Mouse (Mus musculus) kidney, embryonic 16.5 days (tissue): ENCODE results near the gene Gyg. TPM values are rescaled to one million over a fixed set of nuclear protein-coding genes. Genes with fewer than 3 reads are reported as not detected.

Source experiments
- ATAC-seq: fragments of 200-750 bp; cut with Nextera tagmentation; 2 replicates; pipeline ENCODE4 v1.8.0; 2017; ENCODE audit warnings: moderate TSS enrichment; ENCODE audit not compliant: low FRiP score, low TSS enrichment
- H3K27ac ChIP-seq: fragments of 300-500 bp; sonication (generic); 2 replicates; pipeline ENCODE4 v1.5.1; 2014; ENCODE audit warnings: low read length
- H3K27me3 ChIP-seq: fragments of 300-500 bp; sonication (generic); 2 replicates; pipeline ENCODE4 v1.6.1; 2014; ENCODE audit warnings: low read length, control low read depth, mixed read lengths; ENCODE audit not compliant: insufficient read depth
- H3K36me3 ChIP-seq: fragments of 300-500 bp; sonication (generic); 2 replicates; pipeline ENCODE4 v1.6.1; 2014; ENCODE audit warnings: low read length, control low read depth, mixed read lengths; ENCODE audit not compliant: insufficient read depth
- H3K4me1 ChIP-seq: fragments of 300-500 bp; sonication (generic); 2 replicates; pipeline ENCODE4 v1.6.1; 2014; ENCODE audit warnings: low read length, control low read depth, mixed read lengths; ENCODE audit not compliant: insufficient read depth
- H3K4me2 ChIP-seq: fragments of 300-500 bp; sonication (generic); replicated peaks from 2 replicates; pipeline ENCODE4 v1.6.1; 2014; ENCODE audit warnings: low read depth, low read length
- H3K4me3 ChIP-seq: fragments of 300-500 bp; sonication (generic); 2 replicates; pipeline ENCODE4 v1.5.1; 2014; ENCODE audit warnings: mild to moderate bottlenecking, low read length
- H3K9ac ChIP-seq: fragments of 300-500 bp; sonication (generic); replicated peaks from 2 replicates; pipeline ENCODE4 v1.6.1; 2014; ENCODE audit warnings: low read length
- H3K9me3 ChIP-seq: fragments of 300-500 bp; sonication (generic); 2 replicates; pipeline ENCODE4 v1.6.1; 2016; ENCODE audit warnings: low read length, control low read depth
- WGBS: fragments of 180-500 bp; shearing (Covaris S2); extraction: QIAGEN DNeasy Blood & Tissue Kit; methylation state at CpG from one replicate; pipeline ENCODE4 v1.1.7; 2014; 5-methylcytosine and 5-hydroxymethylcytosine counted together
- polyA plus RNA-seq: library from polyadenylated mRNA; unstranded; fragments of >200 nt; fragmentation: Nextera tagmentation; extraction: Ambion mirVana; gene quantifications from 2 replicates; pipeline ENCODE4 v1.2.1, GENCODE M21; 2015

Gene Gyg
- 46.4 and 48.0 TPM in 2 replicates for polyA plus RNA-seq

DNA sequence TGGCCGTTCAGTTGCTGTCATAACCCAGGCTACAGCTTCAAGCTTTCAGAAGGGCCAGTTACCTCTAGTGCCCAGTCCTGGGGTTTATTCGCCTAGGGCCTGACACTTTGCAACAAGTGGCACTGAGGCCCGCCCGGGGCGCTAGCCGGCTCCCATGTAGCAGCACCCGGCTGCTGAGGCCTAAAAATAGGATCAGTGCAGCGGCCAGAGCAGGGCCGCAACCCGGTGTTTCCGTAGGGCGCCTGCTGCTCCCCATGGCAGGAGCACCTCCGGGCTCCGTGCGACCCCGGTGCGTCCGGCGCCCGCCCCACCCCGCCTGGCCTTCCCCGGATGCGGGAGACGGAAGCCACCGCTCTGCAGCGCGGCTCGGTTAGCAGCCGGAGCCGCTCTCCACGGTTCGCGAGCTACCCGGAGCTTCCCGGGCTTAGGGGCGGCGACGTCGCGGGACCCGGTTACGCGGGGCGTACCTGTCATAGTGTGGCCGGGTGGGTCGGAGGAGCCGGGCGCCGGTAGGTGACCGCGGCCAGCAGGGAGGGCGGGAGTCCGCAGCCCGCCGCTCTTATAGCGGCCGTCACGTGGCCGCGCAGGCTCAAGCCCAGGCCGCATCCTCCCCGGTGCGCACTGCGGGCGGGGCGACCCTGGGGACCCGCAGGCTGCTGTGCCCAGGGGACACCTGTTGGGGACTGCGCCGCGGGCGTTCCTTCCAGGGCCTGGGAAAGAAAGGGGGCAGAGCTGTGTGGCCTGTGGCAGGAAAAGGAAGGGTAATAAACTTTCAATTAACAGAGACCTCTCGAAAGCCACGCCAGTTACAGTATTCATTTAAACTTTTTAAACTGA lies at the start of gene Gyg:
Gene Gyg (minus strand): TSS at position 787 of the 837 bp plus-strand sequence.
- Histone ChIP-seq H3K27ac (no peak within 1 kb of the TSS), H3K9me3 (no peaks in the 10 kb centered on the region; the same call in 1 of the 2 replicates), H3K36me3 (no peaks in the 10 kb centered on the region), H3K4me3 (peak within 1 kb of the TSS; percentile 76), H3K9ac (peak within 1 kb of the TSS; percentile 81), H3K4me1 (no peaks in the 10 kb centered on the region), H3K27me3 (no peaks in the 10 kb centered on the region), H3K4me2 (peak within 1 kb of the TSS; percentile 68)
- under 1% methylated on average over 65 of the region's 73 CpGs for WGBS
- peak; percentile 97 for ATAC-seq

DNA sequence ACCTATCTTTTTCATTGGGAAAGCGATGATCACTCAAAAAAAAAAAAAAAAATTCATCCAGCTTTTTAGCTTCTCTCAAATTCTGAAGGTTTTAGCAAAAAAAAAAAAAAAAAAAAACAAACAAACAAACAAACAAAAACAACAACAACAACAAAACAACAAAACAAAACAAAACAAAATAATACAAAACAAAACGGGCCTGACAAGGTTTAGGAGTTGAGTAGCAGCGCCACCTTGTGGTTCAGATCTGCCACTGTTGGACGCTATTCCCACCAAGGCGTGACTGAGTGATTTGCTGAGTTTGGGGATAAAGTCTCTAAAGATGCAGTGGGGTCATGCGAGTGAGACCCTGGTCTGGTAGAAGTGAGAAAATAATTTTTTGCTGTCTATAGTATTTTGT lies 43.8 kb upstream of the Gyg start:
- no peak for ATAC-seq
- 23% methylated on average over 6 of the region's 6 CpGs for WGBS

DNA sequence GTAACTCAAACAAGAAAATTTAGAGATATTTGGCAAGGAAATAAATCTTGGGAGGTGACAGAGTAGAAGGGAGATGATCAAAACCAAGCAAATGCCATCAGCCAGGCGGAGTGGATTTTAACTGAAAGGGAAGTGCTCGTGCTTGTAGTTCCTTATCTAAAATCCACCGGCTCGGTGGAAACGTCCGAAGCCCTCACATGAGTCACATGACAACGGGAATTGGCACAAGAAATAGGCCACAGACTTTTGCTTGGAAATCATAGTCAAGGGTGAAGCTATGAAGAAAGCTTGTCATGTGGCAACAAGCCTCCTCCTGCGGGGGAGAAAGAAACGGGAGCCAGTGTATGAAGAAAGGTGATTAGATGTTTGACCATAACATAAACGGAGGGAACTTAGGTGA lies 42.8 kb upstream of the Gyg start:
- Histone ChIP-seq H3K27me3 (no peaks in the 10 kb centered on the region), H3K27ac (no peak overlapping the region), H3K9ac (no peak overlapping the region), H3K4me1 (no peaks in the 10 kb centered on the region), H3K4me3 (no peak overlapping the region), H3K4me2 (no peak overlapping the region), H3K9me3 (no peaks in the 10 kb centered on the region), H3K36me3 (no peaks in the 10 kb centered on the region)
- WGBS = 85% methylated on average over 10 of the region's 10 CpGs
- ATAC-seq = no peak

More for the DNA sequence above, 43.8 kb upstream of the Gyg start:
- Histone ChIP-seq H3K4me3 (no peak overlapping the region), H3K27me3 (no peaks in the 10 kb centered on the region), H3K9ac (no peak overlapping the region), H3K27ac (no peak overlapping the region), H3K36me3 (no peaks in the 10 kb centered on the region), H3K4me1 (no peaks in the 10 kb centered on the region), H3K9me3 (no peaks in the 10 kb centered on the region), H3K4me2 (no peak overlapping the region)

DNA sequence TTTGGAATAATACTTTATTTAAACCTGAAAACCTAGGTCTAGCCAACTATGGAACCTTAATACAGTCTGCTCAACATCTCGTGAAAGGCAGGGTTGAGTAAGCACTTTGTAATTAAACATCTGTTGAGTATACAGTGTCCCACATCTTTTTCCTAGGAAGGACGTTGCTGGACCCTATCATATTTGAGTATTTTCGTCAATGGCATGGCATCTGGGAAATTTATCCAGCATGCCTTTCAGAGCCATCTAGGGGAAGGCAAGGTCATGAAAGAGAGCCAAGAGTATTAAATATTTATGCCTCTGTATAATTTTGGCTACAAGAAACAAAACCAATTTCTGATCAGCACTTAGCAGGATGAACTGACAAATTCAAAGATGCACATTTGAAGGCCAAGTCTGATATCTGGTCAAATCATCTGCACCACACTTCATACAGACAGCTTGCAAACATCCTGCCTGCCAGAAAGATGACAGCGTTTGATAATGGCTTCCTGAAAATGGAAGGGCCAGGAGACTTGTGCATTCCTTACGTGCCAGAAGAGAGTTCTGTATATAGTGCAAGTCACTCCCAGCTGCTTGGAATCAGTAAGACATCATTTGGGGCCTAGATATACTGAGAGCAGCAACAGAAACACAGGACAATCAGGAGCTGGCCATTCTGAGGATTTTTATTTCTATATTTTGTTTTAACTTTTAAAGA lies 34.0 kb upstream of the Gyg start:
- no peaks in the 10 kb centered on the region for H3K27me3 ChIP-seq
- H3K9ac ChIP-seq = no peak overlapping the region
- H3K4me2 ChIP-seq = no peak overlapping the region
- no peak overlapping the region for H3K27ac ChIP-seq
- no peaks in the 10 kb centered on the region for H3K9me3 ChIP-seq
- H3K4me1 ChIP-seq = no peaks in the 10 kb centered on the region
- no peaks in the 10 kb centered on the region for H3K36me3 ChIP-seq
- H3K4me3 ChIP-seq = no peak overlapping the region
- ATAC-seq = peak; percentile 69; the same call in 1 of the 2 replicates
- whole genome bisulfite sequencing = 62% methylated on average over 5 of the region's 5 CpGs

DNA sequence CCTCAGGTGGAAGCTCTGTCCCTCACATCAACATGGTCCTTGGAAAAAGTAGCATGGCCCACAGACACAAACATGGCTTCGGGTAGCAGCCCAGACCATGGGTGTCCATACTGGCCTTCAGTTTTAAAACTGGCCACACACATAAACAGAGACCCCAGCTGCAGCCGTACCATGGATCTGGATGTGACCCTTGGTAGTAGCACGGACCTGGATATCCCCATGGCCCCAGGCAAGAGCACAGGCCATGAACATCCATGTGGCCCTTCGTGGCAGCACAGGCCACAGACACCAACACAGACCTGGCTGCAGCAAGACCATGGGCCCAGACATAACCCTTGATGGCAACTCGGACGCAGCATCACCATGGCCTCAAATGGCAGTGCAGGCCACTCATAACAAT lies 17.3 kb upstream of the Gyg start:
- no peak for ATAC-seq
- WGBS = 94% methylated on average over 6 of the region's 6 CpGs

DNA sequence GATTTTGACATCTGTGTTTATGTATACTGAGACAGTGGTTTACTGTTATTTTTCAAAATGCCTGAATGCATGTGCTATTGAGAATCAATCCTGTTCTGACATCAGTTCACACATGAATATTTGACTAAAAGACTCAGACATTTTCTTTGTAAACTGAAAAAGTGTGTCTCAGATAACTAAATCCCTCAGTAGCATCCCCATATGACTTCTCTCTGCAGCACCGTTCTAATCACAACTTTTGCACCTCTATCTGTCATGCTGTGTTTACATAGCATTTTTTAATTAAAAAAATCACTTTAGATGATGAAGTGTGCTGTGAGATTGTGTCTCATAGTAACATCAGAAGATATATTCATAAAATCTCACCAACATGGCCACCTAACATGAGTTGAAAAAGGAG lies 12.4 kb upstream of the Gyg start:
- Histone ChIP-seq H3K27ac (no peak overlapping the region), H3K4me3 (no peak overlapping the region), H3K9ac (no peak overlapping the region), H3K27me3 (no peaks in the 10 kb centered on the region), H3K36me3 (no peaks in the 10 kb centered on the region), H3K9me3 (no peaks in the 10 kb centered on the region), H3K4me2 (no peak overlapping the region), H3K4me1 (no peaks in the 10 kb centered on the region)
- ATAC-seq = no peak
- 76% methylated on average over 1 of the region's 1 CpGs for WGBS

More for the DNA sequence above, 17.3 kb upstream of the Gyg start:
- H3K4me1 ChIP-seq = no peaks in the 10 kb centered on the region
- H3K27me3 ChIP-seq = no peaks in the 10 kb centered on the region
- no peak overlapping the region for H3K27ac ChIP-seq
- H3K4me3 ChIP-seq = no peak overlapping the region
- H3K4me2 ChIP-seq = no peak overlapping the region
- no peaks in the 10 kb centered on the region for H3K9me3 ChIP-seq
- no peaks in the 10 kb centered on the region for H3K36me3 ChIP-seq
- H3K9ac ChIP-seq = no peak overlapping the region

DNA sequence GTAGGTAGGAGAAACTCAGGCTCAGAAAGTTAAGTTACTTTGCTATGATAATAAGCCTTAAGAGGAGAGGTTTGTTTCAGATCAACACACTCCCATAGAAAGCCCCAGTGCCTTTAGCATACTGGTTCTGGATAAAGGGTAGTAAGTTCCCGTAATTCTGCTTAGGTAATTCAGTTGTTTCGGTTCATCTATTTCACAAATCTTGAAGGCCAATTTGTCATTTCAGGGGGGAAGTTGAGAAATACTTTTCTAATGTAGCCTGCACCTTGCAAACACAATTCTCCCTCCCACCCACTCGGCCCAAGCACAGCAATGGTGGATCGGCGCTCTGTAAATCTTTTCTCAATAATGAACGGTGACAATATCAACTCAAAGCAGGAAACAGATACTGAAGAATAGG lies 359 bp upstream of the Gyg start:
- no peak overlapping the region for H3K9ac ChIP-seq

DNA sequence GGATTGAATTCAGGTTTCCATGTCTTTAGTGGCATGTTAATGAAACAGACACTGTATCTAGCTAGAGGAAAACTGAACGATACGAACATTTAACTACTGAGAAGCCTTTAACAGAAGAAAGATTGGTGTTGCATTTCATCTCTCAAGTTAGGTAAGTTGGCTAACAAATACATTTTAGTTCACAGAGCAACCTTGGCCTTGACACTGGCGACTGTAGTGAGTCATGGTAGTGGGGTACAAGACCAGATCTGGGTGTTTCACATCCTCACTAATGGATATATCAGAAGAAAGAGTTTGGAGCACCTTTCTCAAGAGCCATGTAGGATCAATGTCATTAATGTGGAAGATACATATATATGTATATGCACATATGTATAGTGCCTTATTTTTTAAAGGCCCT lies 3.5 kb downstream of the Gyg start:
- no peak overlapping the region for H3K4me3 ChIP-seq
- H3K4me1 ChIP-seq = no peaks in the 10 kb centered on the region
- no peaks in the 10 kb centered on the region for H3K27me3 ChIP-seq
- WGBS = 89% methylated on average over 3 of the region's 3 CpGs
- no peak overlapping the region for H3K27ac ChIP-seq
- H3K9me3 ChIP-seq = no peaks in the 10 kb centered on the region
- peaks cover 8% of the 10 kb centered on the region; the same call in 1 of the 2 replicates for H3K36me3 ChIP-seq
- ATAC-seq = no peak
- no peak overlapping the region for H3K9ac ChIP-seq
- no peak overlapping the region for H3K4me2 ChIP-seq

More for the DNA sequence above, 359 bp upstream of the Gyg start:
- Histone ChIP-seq H3K4me2 (peak overlapping the region; percentile 68), H3K36me3 (no peaks in the 10 kb centered on the region), H3K27ac (no peak overlapping the region), H3K4me3 (peak overlapping the region; percentile 76; the same call in 1 of the 2 replicates), H3K4me1 (no peaks in the 10 kb centered on the region), H3K9me3 (no peaks in the 10 kb centered on the region; the same call in 1 of the 2 replicates), H3K27me3 (no peaks in the 10 kb centered on the region)
- ATAC-seq = no peak
- 73% methylated on average over 6 of the region's 6 CpGs for WGBS

DNA sequence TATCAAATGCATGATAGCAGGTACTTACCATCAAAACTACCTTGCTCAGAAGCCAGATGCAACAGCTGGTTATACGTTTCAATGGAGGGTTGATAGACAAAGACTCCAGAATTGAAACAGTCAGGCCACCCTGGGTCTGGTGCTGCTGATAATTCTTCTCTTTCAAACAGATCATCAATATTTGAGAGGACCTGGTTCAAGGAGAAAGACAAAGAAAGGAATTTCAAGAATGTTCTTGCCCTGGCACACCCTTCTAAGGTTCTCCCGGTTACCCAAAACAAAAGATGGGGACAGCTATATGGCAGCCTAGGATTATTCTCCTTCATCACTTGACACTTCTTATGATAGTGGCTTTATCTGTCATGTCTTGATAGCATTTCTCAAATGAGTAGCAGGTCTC lies 4.6 kb downstream of the Gyg start:
- no peak overlapping the region for H3K27ac ChIP-seq
- no peak for ATAC-seq
- WGBS = 88% methylated on average over 2 of the region's 2 CpGs
- no peaks in the 10 kb centered on the region for H3K9me3 ChIP-seq
- H3K4me1 ChIP-seq = no peaks in the 10 kb centered on the region
- H3K9ac ChIP-seq = no peak overlapping the region
- no peak overlapping the region for H3K4me2 ChIP-seq
- no peak overlapping the region for H3K4me3 ChIP-seq
- H3K27me3 ChIP-seq = no peaks in the 10 kb centered on the region
- H3K36me3 ChIP-seq = peaks cover 8% of the 10 kb centered on the region; the same call in 1 of the 2 replicates

DNA sequence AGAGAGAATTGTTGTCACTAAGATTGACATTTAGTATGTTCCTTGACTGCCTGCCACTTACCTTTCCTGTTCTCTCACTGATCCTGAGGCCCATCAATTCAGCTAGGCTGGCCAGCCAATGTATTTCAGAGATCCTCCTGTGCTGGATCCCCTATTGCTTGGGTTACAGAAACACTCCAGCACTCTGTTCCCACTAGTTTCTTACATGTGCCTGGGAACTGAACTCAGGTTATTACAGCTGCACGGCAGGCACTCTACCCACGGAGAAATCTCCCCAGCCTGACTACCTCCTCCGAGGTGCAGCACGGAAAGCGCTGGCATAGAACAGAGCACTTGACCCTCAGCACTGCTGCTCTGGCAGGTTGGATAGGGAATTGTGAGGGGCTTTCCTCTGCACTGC lies 7.5 kb downstream of the Gyg start:
- Histone ChIP-seq H3K27me3 (no peaks in the 10 kb centered on the region), H3K27ac (no peak overlapping the region), H3K9ac (no peak overlapping the region), H3K4me2 (no peak overlapping the region), H3K4me3 (no peak overlapping the region), H3K9me3 (no peaks in the 10 kb centered on the region), H3K36me3 (peaks cover 8% of the 10 kb centered on the region; the same call in 1 of the 2 replicates), H3K4me1 (no peaks in the 10 kb centered on the region)
- no peak for ATAC-seq
- WGBS = 79% methylated on average over 5 of the region's 5 CpGs
